Mouse (Mus musculus) embryonic facial prominence, embryonic 10.5 days (tissue): ENCODE measurements around the gene Sox14. TPM values are rescaled to one million over a fixed set of nuclear protein-coding genes. Genes with fewer than 3 reads are reported as not detected.

Experiments
- DNase-seq: peaks from one replicate; pipeline ENCODE4 v3.0.0-alpha.2; 2017; ENCODE audit warnings: low spot score
- H3K27ac ChIP-seq: fragments of 300-500 bp; sonication (generic); replicated peaks from 2 replicates; pipeline ENCODE4 v1.5.1; 2016; ENCODE audit warnings: mild to moderate bottlenecking
- H3K27me3 ChIP-seq: fragments of 300-500 bp; sonication (generic); replicated peaks from 2 replicates; pipeline ENCODE4 v1.6.1; 2016; ENCODE audit warnings: low read depth, mild to moderate bottlenecking; ENCODE audit not compliant: poor library complexity, severe bottlenecking
- H3K36me3 ChIP-seq: fragments of 300-500 bp; sonication (generic); replicated peaks from 2 replicates; pipeline ENCODE4 v1.6.1; 2016; ENCODE audit warnings: mild to moderate bottlenecking, moderate library complexity
- H3K4me1 ChIP-seq: fragments of 300-500 bp; sonication (generic); 2 replicates; pipeline ENCODE4 v1.6.1; 2016
- H3K4me3 ChIP-seq: fragments of 300-500 bp; sonication (generic); 2 replicates; pipeline ENCODE4 v1.5.1; 2016; ENCODE audit warnings: mild to moderate bottlenecking, moderate library complexity
- H3K9me3 ChIP-seq: fragments of 300-500 bp; sonication (generic); 2 replicates; pipeline ENCODE4 v1.6.1; 2016; ENCODE audit warnings: mild to moderate bottlenecking
- WGBS: fragments of 180-500 bp; shearing (Covaris S2); methylation state at CpG from one replicate; pipeline ENCODE4 v1.1.7; 2016; 5-methylcytosine and 5-hydroxymethylcytosine counted together
- polyA plus RNA-seq: library from polyadenylated mRNA; unstranded; fragments of >200 nt; fragmentation: Nextera tagmentation; extraction: Ambion mirVana; gene quantifications from 2 replicates; pipeline ENCODE4 v1.2.1, GENCODE M21; 2016

Sox14 gene
- polyA plus RNA-seq, 1 experiment from 2014 or later = 2.8 TPM

GRCm38 (mm10) chr9:99836707-99837106, 39.3 kb downstream of the Sox14 start:
- no peaks in the 10 kb centered on the region for H3K4me1 ChIP-seq
- no peaks in the 10 kb centered on the region for H3K9me3 ChIP-seq
- no peak overlapping the region for H3K27ac ChIP-seq
- 92% methylated on average over 12 of the region's 12 CpGs for WGBS
- no peaks in the 10 kb centered on the region for H3K36me3 ChIP-seq
- DNase-seq = no peak
- no peak overlapping the region for H3K4me3 ChIP-seq
- no peaks in the 10 kb centered on the region for H3K27me3 ChIP-seq

GRCm38 (mm10) chr9:99835624-99836430, 40.1 kb downstream of the Sox14 start:
- Histone ChIP-seq H3K27ac (no peak overlapping the region), H3K9me3 (no peaks in the 10 kb centered on the region), H3K4me1 (no peaks in the 10 kb centered on the region), H3K36me3 (no peaks in the 10 kb centered on the region), H3K27me3 (no peaks in the 10 kb centered on the region), H3K4me3 (no peak overlapping the region)
- WGBS = 79% methylated on average over 11 of the region's 11 CpGs
- DNase-seq = no peak

Other genes with a start within 250 kb of the Sox14 start
- 25.9 and 27.8 TPM in 2 replicates for gene Dzip1l, start 246.7 kb downstream of the Sox14 start, polyA plus RNA-seq
- not detected in 2 replicates for gene Cldn18, start 158.9 kb downstream of the Sox14 start, polyA plus RNA-seq